Mouse (Mus musculus): Measurements from ENCODE around the gene Timm17a. TPM values are rescaled to one million over a fixed set of nuclear protein-coding genes. Genes with fewer than 3 reads are reported as not detected.

The Timm17a gene
- polyA plus RNA-seq, 1 experiment from 2014 or later, result 177 TPM

- 7% methylated on average over 15 of the region's 15 CpGs for WGBS
- no peak for TF ChIP-seq CTCF (IDR thresholded peaks at IDR 0.05; ENCODE audit: low read depth)
- DNase-seq (peak; percentile 65), ATAC-seq (ENCODE audit: insufficient read depth) (peak; percentile 32; the same call in 1 of the 2 replicates)
- Histone ChIP-seq H3K4me2 (peak overlapping the region; percentile 47), H3K36me3 (ENCODE audit: insufficient read depth) (no peaks in the 10 kb centered on the region), H3K9me3 (ENCODE audit: low read depth, low read length) (no peaks in the 10 kb centered on the region), H3K27ac (ENCODE audit: low read depth) (no peak overlapping the region), H3K4me1 (ENCODE audit: insufficient read depth) (peaks cover 3% of the 10 kb centered on the region; the same call in 1 of the 2 replicates), H3K27me3 (ENCODE audit: insufficient read depth, low read length) (no peaks in the 10 kb centered on the region), H3K9ac (peak overlapping the region; percentile 8; the same call in 1 of the 2 replicates), H3K4me3 (ENCODE audit: low read depth, low read length) (no peak overlapping the region)
These were observed 65.1 kb downstream of the Timm17a start for GRCm38 (mm10) chr1:135248434-135248850.

Other genes with a start within 250 kb of the Timm17a start
- gene Lgr6, start 208.5 kb downstream of the Timm17a start, polyA plus RNA-seq (2014; fragmentation: Nextera tagmentation; extraction: Ambion mirVana), result 11.1 and 12.0 TPM in 2 replicates
- gene Ptpn7, start 181.1 kb downstream of the Timm17a start, polyA plus RNA-seq (2014; fragmentation: Nextera tagmentation; extraction: Ambion mirVana), result 2.3 and 2.8 TPM in 2 replicates
- 46.3 and 46.7 TPM in 2 replicates for gene Arl8a, start 167.0 kb downstream of the Timm17a start, polyA plus RNA-seq (2014; fragmentation: Nextera tagmentation; extraction: Ambion mirVana)
- gene Gpr37l1, start 146.1 kb downstream of the Timm17a start, polyA plus RNA-seq (2014; fragmentation: Nextera tagmentation; extraction: Ambion mirVana), result not detected in 2 replicates
- 12.3 and 13.5 TPM in 2 replicates for gene Elf3, start 55.2 kb downstream of the Timm17a start, polyA plus RNA-seq (2014; fragmentation: Nextera tagmentation; extraction: Ambion mirVana)
- gene Rnpep, start 29.7 kb downstream of the Timm17a start, polyA plus RNA-seq (2014; fragmentation: Nextera tagmentation; extraction: Ambion mirVana), result 96.6 and 99.2 TPM in 2 replicates
- 3.1 and 3.8 TPM in 2 replicates for gene Lmod1, start 11.0 kb upstream of the Timm17a start, polyA plus RNA-seq (2014; fragmentation: Nextera tagmentation; extraction: Ambion mirVana)
- gene Shisa4, start 61.5 kb upstream of the Timm17a start, polyA plus RNA-seq (2014; fragmentation: Nextera tagmentation; extraction: Ambion mirVana), result 26.1 and 31.2 TPM in 2 replicates
- gene Ipo9, start 116.7 kb upstream of the Timm17a start, polyA plus RNA-seq (2014; fragmentation: Nextera tagmentation; extraction: Ambion mirVana), result 148 and 158 TPM in 2 replicates